Mouse (Mus musculus) megakaryocyte, embryonic 14.5 days (primary cell): ENCODE measurements around the gene Snapc3.

Experiments used
- FLI1 ChIP-seq: IDR thresholded peaks from 2 replicates; pipeline ENCODE4 v1.6.1; 2012; ENCODE audit warnings: low read length, inconsistent platforms, mixed read lengths
- GATA1 ChIP-seq: IDR thresholded peaks from 3 replicates; pipeline ENCODE4 v1.6.1; 2012; ENCODE audit warnings: mixed read lengths, low read length, inconsistent platforms, borderline replicate concordance

- TF ChIP-seq GATA1 (no peak), FLI1 (no peak)
These were observed 9.6 kb downstream of the Snapc3 start for GRCm38 (mm10) chr4:83427141-83427540.
